Mouse (Mus musculus) kidney, adult 8-10 months (tissue): Measurements from ENCODE around the gene Eif3k.
A peak's percentile ranks its signal among the peaks of the same experiment; 100 is the strongest.
"Not testable (repeated sequence)": the region's sequence is repeated elsewhere in the genome, so short reads cannot be mapped to it uniquely, and the experiment has no call there.

Experiments
- DNase-seq, 2 experiments: peaks; one replicate each; pipeline ENCODE4 v3.0.0; 2022

Eif3k gene

GRCm38 (mm10) chr7:28984452-28984851 lies 2.8 kb upstream of the Eif3k start:
- no peak for DNase-seq

- no peak for DNase-seq
Observed at GRCm38 (mm10) chr7:28983849-28984248, 2.2 kb upstream of the Eif3k start.

GRCm38 (mm10) chr7:28983141-28983564 lies 1.5 kb upstream of the Eif3k start:
- no peak for DNase-seq

GRCm38 (mm10) chr7:28982274-28983013 lies 780 bp upstream of the Eif3k start:
- DNase-seq: no peak

- DNase-seq: peak; percentile 82 to 83
Observed at GRCm38 (mm10) chr7:28977556-28977955, 4.1 kb downstream of the Eif3k start.

GRCm38 (mm10) chr7:28973025-28973424 lies 8.6 kb downstream of the Eif3k start:
- no peak for DNase-seq

- peak in 1 of 2 experiments; percentile 79 for DNase-seq
Observed at GRCm38 (mm10) chr7:28972542-28972985, 9.1 kb downstream of the Eif3k start.

GRCm38 (mm10) chr7:28971770-28972269 lies 9.8 kb downstream of the Eif3k start:
- peak; percentile 63 to 64 for DNase-seq

GRCm38 (mm10) chr7:28971029-28971428 lies 10.6 kb downstream of the Eif3k start:
- no peak for DNase-seq

- DNase-seq: peak in 1 of 2 experiments; percentile 48
Observed at GRCm38 (mm10) chr7:28969672-28970394, 11.8 kb downstream of the Eif3k start.

GRCm38 (mm10) chr7:28969271-28969670 lies 12.4 kb downstream of the Eif3k start:
- no peak for DNase-seq

- DNase-seq: not testable (repeated sequence)
Observed at GRCm38 (mm10) chr7:28968120-28968519, 13.5 kb downstream of the Eif3k start.

- no peak for DNase-seq
Observed at GRCm38 (mm10) chr7:28966751-28967505, 14.7 kb downstream of the Eif3k start.

GRCm38 (mm10) chr7:28966181-28966580 lies 15.5 kb downstream of the Eif3k start:
- DNase-seq: no peak

GRCm38 (mm10) chr7:28965346-28965840 lies 16.3 kb downstream of the Eif3k start:
- no peak for DNase-seq

GRCm38 (mm10) chr7:28963399-28963923 lies 18.2 kb downstream of the Eif3k start:
- DNase-seq: no peak

- DNase-seq: peak; percentile 99
Observed at GRCm38 (mm10) chr7:28961927-28962670, 19.6 kb downstream of the Eif3k start, which contains the start of gene Actn4. Gene Actn4 (minus strand): TSS chr7:28962340.

GRCm38 (mm10) chr7:28961584-28961926 lies 20.1 kb downstream of the Eif3k start:
- DNase-seq: no peak

- no peak for DNase-seq
Observed at GRCm38 (mm10) chr7:28960354-28961046, 21.2 kb downstream of the Eif3k start.

- DNase-seq: no peak
Observed at GRCm38 (mm10) chr7:28959505-28960045, 22.1 kb downstream of the Eif3k start.

- DNase-seq: no peak
Observed at GRCm38 (mm10) chr7:28958770-28959169, 22.9 kb downstream of the Eif3k start.
